Mouse (Mus musculus) heart, postnatal 0 days (tissue): ENCODE results near the gene Ceacam1.

ENCODE experiments used
- CTCF ChIP-seq: IDR thresholded peaks from 2 replicates; pipeline ENCODE4 v1.5.1; 2016; ENCODE audit warnings: antibody characterized with exemption, control low read depth, low read depth
- EP300 ChIP-seq: IDR thresholded peaks from 2 replicates; pipeline ENCODE4 v1.6.1; 2016; ENCODE audit warnings: antibody characterized with exemption, low read depth

DNA sequence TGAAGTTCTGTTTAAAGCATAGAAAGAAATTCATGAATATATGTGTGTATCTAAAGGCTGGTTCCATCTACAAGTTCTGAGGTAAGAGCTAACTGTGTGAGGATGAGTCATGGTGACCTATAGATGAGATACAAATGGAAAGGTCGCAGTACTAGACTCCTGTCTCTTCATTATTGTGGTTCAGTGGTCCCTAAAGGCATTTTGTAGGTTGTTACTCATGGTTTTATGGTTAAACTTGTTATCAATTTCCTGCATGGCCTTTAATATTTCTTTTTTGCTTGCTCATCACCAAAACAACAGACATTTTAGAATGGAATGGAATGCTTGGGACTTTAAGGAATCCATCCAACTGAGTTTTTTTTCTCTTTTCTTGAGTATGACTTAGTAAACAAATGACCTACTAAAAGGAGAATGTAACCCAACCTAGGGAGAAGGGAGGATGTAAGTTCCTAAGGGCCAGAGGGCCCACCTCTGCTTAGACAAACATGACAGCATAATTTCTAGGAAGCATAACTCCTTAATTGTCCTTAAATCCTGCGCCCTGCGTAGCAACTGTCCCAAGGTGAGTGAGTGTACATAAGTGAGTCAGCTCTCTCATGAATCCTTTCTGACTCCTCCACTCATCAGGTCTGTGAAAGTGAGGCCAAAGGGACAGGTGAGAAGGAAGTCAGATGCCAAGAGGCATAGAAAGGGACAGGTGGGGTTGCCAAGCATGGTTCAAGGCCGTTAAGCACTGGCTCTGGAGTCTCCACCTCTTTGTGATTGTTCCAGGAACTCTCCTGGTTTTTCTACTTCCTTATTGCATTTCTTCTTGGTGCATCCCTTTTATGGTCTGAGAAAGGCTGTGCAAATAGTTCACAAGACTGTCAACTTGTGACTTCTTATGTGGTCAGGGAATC lies 47.3 kb downstream of the Ceacam1 start:
- TF ChIP-seq CTCF (no peak), EP300 (no peak)
